Comparison of ENCODE assay signal across 29 mouse cellular contexts in genomic region chr2:32732695-32733094, GRCm38 (mm10). TPM values are rescaled to one million over a fixed set of nuclear protein-coding genes. Genes with fewer than 3 reads are reported as not detected.
DNase-seq lines count a peak whose midpoint lies in the region; ATAC-seq and TF ChIP-seq lines count a peak whose summit lies in the region.
"Had no signal": no experiment of that assay in that cellular context is flagged by ENCODE, and none has a peak within 500 bp of the region (broad histone marks: within the 10 kb centered on the region; RNA-seq: fewer than 3 reads in every experiment).

No protein-coding gene starts in this region.

- no peak overlapping the region for H3K4me2 ChIP-seq in kidney, embryonic 16.5 days (replicated peaks; ENCODE audit: low read depth, low read length)
- no peak overlapping the region for H3K4me2 ChIP-seq in kidney, embryonic 14.5 days (replicated peaks; ENCODE audit: low read depth, low read length)
- no peak overlapping the region for H3K4me2 ChIP-seq in heart, postnatal 0 days (ENCODE audit: low read depth, low read length)
- no peak overlapping the region for H3K4me2 ChIP-seq in midbrain, embryonic 16.5 days (ENCODE audit: low read length)
- H3K4me2 ChIP-seq: hindbrain, embryonic 15.5 days; limb, embryonic 15.5 days; liver, embryonic 15.5 days; midbrain, embryonic 11.5 days; neural tube, embryonic 15.5 days had no signal

- TF ChIP-seq CTCF in heart, postnatal 0 days (IDR thresholded peaks at IDR 0.05; ENCODE audit: low read depth) = no peak

- no peak overlapping the region for H3K9ac ChIP-seq in kidney, embryonic 16.5 days (replicated peaks; ENCODE audit: low read length)
- no peak overlapping the region for H3K9ac ChIP-seq in kidney, embryonic 14.5 days (ENCODE audit: low read depth, low read length)
- no peak overlapping the region for H3K9ac ChIP-seq in heart, postnatal 0 days (replicated peaks; ENCODE audit: low read depth, low read length)
- no peak overlapping the region for H3K9ac ChIP-seq in midbrain, embryonic 16.5 days (ENCODE audit: low read depth, low read length)
- H3K9ac ChIP-seq: hindbrain, embryonic 15.5 days; limb, embryonic 15.5 days; liver, embryonic 15.5 days; neural tube, embryonic 15.5 days had no signal

- peaks cover 7% of the 10 kb centered on the region; the same call in 1 of the 2 replicates for H3K27me3 ChIP-seq in heart, embryonic 10.5 days (ENCODE audit: insufficient read depth, poor library complexity, severe bottlenecking)
- H3K27me3 ChIP-seq in kidney, embryonic 16.5 days (ENCODE audit: insufficient read depth, low read length) = no peaks in the 10 kb centered on the region
- H3K27me3 ChIP-seq in kidney, embryonic 14.5 days (ENCODE audit: control insufficient read depth, insufficient read depth, low read length) = no peaks in the 10 kb centered on the region
- H3K27me3 ChIP-seq in embryonic facial prominence, embryonic 10.5 days (replicated peaks; ENCODE audit: low read depth, poor library complexity, severe bottlenecking) = no peaks in the 10 kb centered on the region
- H3K27me3 ChIP-seq in heart, postnatal 0 days (ENCODE audit: control insufficient read depth, insufficient read depth, low read length) = no peaks in the 10 kb centered on the region
- H3K27me3 ChIP-seq in midbrain, embryonic 16.5 days (ENCODE audit: control insufficient read depth, insufficient read depth, low read depth, low read length) = no peaks in the 10 kb centered on the region
- H3K27me3 ChIP-seq: CH12.LX; hindbrain, embryonic 15.5 days; limb, embryonic 15.5 days; liver, embryonic 15.5 days; neural tube, embryonic 15.5 days; Patski had no signal

- no peak for TF ChIP-seq EP300 in heart, postnatal 0 days (IDR thresholded peaks at IDR 0.05; ENCODE audit: low read depth)

- H3K36me3 ChIP-seq in heart, embryonic 10.5 days = peaks cover 7% of the 10 kb centered on the region; the same call in 1 of the 2 replicates
- H3K36me3 ChIP-seq in kidney, embryonic 16.5 days (ENCODE audit: insufficient read depth, low read length) = no peaks in the 10 kb centered on the region
- H3K36me3 ChIP-seq in kidney, embryonic 14.5 days (ENCODE audit: control insufficient read depth, insufficient read depth, low read length) = 0 out of 2 replicates have a peak, but pooled peaks cover 4% of the 10 kb centered on the region
- peaks cover 5% of the 10 kb centered on the region for H3K36me3 ChIP-seq in embryonic facial prominence, embryonic 10.5 days (replicated peaks)
- no peaks in the 10 kb centered on the region for H3K36me3 ChIP-seq in heart, postnatal 0 days (replicated peaks; ENCODE audit: control insufficient read depth, insufficient read depth, low read length)
- no peaks in the 10 kb centered on the region for H3K36me3 ChIP-seq in midbrain, embryonic 16.5 days (ENCODE audit: control insufficient read depth, insufficient read depth, low read length)
- H3K36me3 ChIP-seq: G1E; hindbrain, embryonic 15.5 days; limb, embryonic 15.5 days; liver, embryonic 15.5 days; neural tube, embryonic 15.5 days had no signal

- intact Hi-C loops in heart, postnatal 10 days (cut with DNase I) = no loop called here

- H3K4me3 ChIP-seq in heart, embryonic 10.5 days = no peak overlapping the region
- H3K4me3 ChIP-seq in kidney, embryonic 16.5 days (ENCODE audit: low read length) = no peak overlapping the region
- no peak overlapping the region for H3K4me3 ChIP-seq in kidney, embryonic 14.5 days (ENCODE audit: low read length)
- no peak overlapping the region for H3K4me3 ChIP-seq in embryonic facial prominence, embryonic 10.5 days
- H3K4me3 ChIP-seq in heart, postnatal 0 days (ENCODE audit: low read depth, low read length) = no peak overlapping the region
- no peak overlapping the region for H3K4me3 ChIP-seq in midbrain, embryonic 16.5 days (ENCODE audit: low read depth, low read length)
- H3K4me3 ChIP-seq: forebrain, embryonic 10.5 days; hindbrain, embryonic 15.5 days; left cerebral cortex, adult 2 months; limb, embryonic 15.5 days; liver, embryonic 15.5 days; neural tube, embryonic 15.5 days had no signal

- DNase-seq in heart, embryonic 10.5 days (ENCODE audit: low spot score) = no peak
- no peak for DNase-seq in heart, postnatal 10 days
- no peak for DNase-seq in embryonic facial prominence, embryonic 10.5 days (ENCODE audit: low spot score)
- no peak for DNase-seq in heart, postnatal 0 days (ENCODE audit: low spot score)
- DNase-seq: B cell, adult 2 months; cerebellum, adult 11-12 months; gastrocnemius, postnatal 36 days; kidney, adult 11 months; layer of hippocampus, adult 9-11 months; lung, postnatal 10 days; right cerebral cortex, adult 18-20 months; right cerebral cortex, postnatal 4 days; thymus, postnatal 14 days had no signal

- 71% methylated on average over 6 of the region's 6 CpGs for WGBS in heart, embryonic 10.5 days
- 71% methylated on average over 6 of the region's 6 CpGs for WGBS in kidney, embryonic 16.5 days
- 83% methylated on average over 6 of the region's 6 CpGs for WGBS in kidney, embryonic 14.5 days
- WGBS in embryonic facial prominence, embryonic 10.5 days = 71% methylated on average over 6 of the region's 6 CpGs
- WGBS in heart, postnatal 0 days = 62% methylated on average over 6 of the region's 6 CpGs
- 72% methylated on average over 6 of the region's 6 CpGs for WGBS in midbrain, embryonic 16.5 days

- no peak for ATAC-seq in kidney, embryonic 16.5 days (ENCODE audit: low FRiP score, low TSS enrichment)
- ATAC-seq in kidney, embryonic 14.5 days (ENCODE audit: low FRiP score, low TSS enrichment) = no peak
- no peak for ATAC-seq in heart, postnatal 0 days (ENCODE audit: insufficient read depth, low read depth)
- no peak for ATAC-seq in midbrain, embryonic 16.5 days
- ATAC-seq: forebrain, embryonic 16.5 days; Patski had no signal

- peaks cover 74% of the 10 kb centered on the region for H3K4me1 ChIP-seq in heart, embryonic 10.5 days
- peaks cover 41% of the 10 kb centered on the region for H3K4me1 ChIP-seq in kidney, embryonic 16.5 days (ENCODE audit: insufficient read depth, low read length)
- H3K4me1 ChIP-seq in kidney, embryonic 14.5 days (ENCODE audit: control insufficient read depth, insufficient read depth, low read length) = peaks cover 26% of the 10 kb centered on the region
- H3K4me1 ChIP-seq in embryonic facial prominence, embryonic 10.5 days = peaks cover 93% of the 10 kb centered on the region
- peaks cover 11% of the 10 kb centered on the region for H3K4me1 ChIP-seq in heart, postnatal 0 days (ENCODE audit: control insufficient read depth, insufficient read depth)
- H3K4me1 ChIP-seq in midbrain, embryonic 16.5 days (ENCODE audit: control insufficient read depth, insufficient read depth, low read length) = no peaks in the 10 kb centered on the region
- H3K4me1 ChIP-seq: hindbrain, embryonic 15.5 days had no signal

- no peaks in the 10 kb centered on the region for H3K9me3 ChIP-seq in heart, embryonic 10.5 days
- H3K9me3 ChIP-seq in kidney, embryonic 16.5 days (ENCODE audit: low read length) = no peaks in the 10 kb centered on the region
- no peaks in the 10 kb centered on the region for H3K9me3 ChIP-seq in kidney, embryonic 14.5 days (ENCODE audit: control insufficient read depth, low read length)
- no peaks in the 10 kb centered on the region for H3K9me3 ChIP-seq in embryonic facial prominence, embryonic 10.5 days
- no peaks in the 10 kb centered on the region for H3K9me3 ChIP-seq in heart, postnatal 0 days (replicated peaks; ENCODE audit: control insufficient read depth, low read length)
- H3K9me3 ChIP-seq in midbrain, embryonic 16.5 days (replicated peaks; ENCODE audit: control insufficient read depth, low read length, poor library complexity, severe bottlenecking) = no peaks in the 10 kb centered on the region
- H3K9me3 ChIP-seq: forebrain, embryonic 10.5 days; G1E; hindbrain, embryonic 15.5 days; limb, embryonic 15.5 days; liver, embryonic 15.5 days; neural tube, embryonic 15.5 days had no signal

- peak overlapping the region; percentile 72; the same call in 1 of the 2 replicates for H3K27ac ChIP-seq in heart, embryonic 10.5 days
- peak overlapping the region; percentile 81; the same call in 1 of the 2 replicates for H3K27ac ChIP-seq in kidney, embryonic 16.5 days (ENCODE audit: low read length)
- no peak overlapping the region for H3K27ac ChIP-seq in kidney, embryonic 14.5 days (ENCODE audit: low read depth, low read length)
- H3K27ac ChIP-seq in embryonic facial prominence, embryonic 10.5 days (replicated peaks) = peak overlapping the region; percentile 82; the same call in 1 of the 2 replicates
- H3K27ac ChIP-seq in heart, postnatal 0 days (ENCODE audit: low read depth) = peak overlapping the region; percentile 87
- no peak overlapping the region for H3K27ac ChIP-seq in midbrain, embryonic 16.5 days (ENCODE audit: low read length)
- H3K27ac ChIP-seq: left cerebral cortex, adult 2 months; liver, embryonic 15.5 days had no signal

RNA-seq across cellular contexts. Expression of gene 6330409D20Rik, which starts 8.1 kb away (rescaled TPM):
- polyA plus RNA-seq in heart, embryonic 10.5 days (2016; fragmentation: Nextera tagmentation; extraction: Ambion mirVana) = 0.28 TPM in 1 of 2 replicates, not detected in the other
- not detected for total RNA-seq in heart, postnatal 10 days (2021)
- 0.16 TPM in 1 of 2 replicates, not detected in the other for polyA plus RNA-seq in kidney, embryonic 16.5 days (2015; fragmentation: Nextera tagmentation; extraction: Ambion mirVana)
- polyA plus RNA-seq in kidney, embryonic 14.5 days (2014; fragmentation: Nextera tagmentation; extraction: Ambion mirVana) = not detected in 2 replicates
- 0.52 and 0.57 TPM in 2 replicates for polyA plus RNA-seq in embryonic facial prominence, embryonic 10.5 days (2016; fragmentation: Nextera tagmentation; extraction: Ambion mirVana)
- total RNA-seq in heart, postnatal 0 days (2014; rRNA removed; ENCODE audit: low replicate concordance) = not detected in 2 replicates
- 0.15 TPM in 1 of 2 replicates, not detected in the other for polyA plus RNA-seq in heart, postnatal 0 days (2015; fragmentation: Nextera tagmentation; extraction: Ambion mirVana)
- polyA plus RNA-seq in midbrain, embryonic 16.5 days (2015; fragmentation: Nextera tagmentation; extraction: Ambion mirVana) = 3.2 and 3.5 TPM in 2 replicates
- total RNA-seq: adrenal gland, adult 18-20 months; CH12.LX; G1E; gastrocnemius, postnatal 36 days had no signal
- polyA plus RNA-seq: G1E; large intestine, adult 2 months; limb, embryonic 15.5 days; liver, embryonic 15.5 days; Patski had no signal

RNA-seq across cellular contexts. Expression of gene Sh2d3c, which starts 11.8 kb away (rescaled TPM):
- 34.8 and 35.4 TPM in 2 replicates for polyA plus RNA-seq in heart, embryonic 10.5 days (2016; fragmentation: Nextera tagmentation; extraction: Ambion mirVana)
- total RNA-seq in heart, postnatal 10 days (2021) = 10 to 100 TPM; 45.3 to 47.1 TPM
- 41.5 and 44.2 TPM in 2 replicates for polyA plus RNA-seq in kidney, embryonic 16.5 days (2015; fragmentation: Nextera tagmentation; extraction: Ambion mirVana)
- polyA plus RNA-seq in kidney, embryonic 14.5 days (2014; fragmentation: Nextera tagmentation; extraction: Ambion mirVana) = 19.8 and 25.4 TPM in 2 replicates
- polyA plus RNA-seq in embryonic facial prominence, embryonic 10.5 days (2016; fragmentation: Nextera tagmentation; extraction: Ambion mirVana) = 27.1 and 27.5 TPM in 2 replicates
- 17.0 and 26.2 TPM in 2 replicates for total RNA-seq in heart, postnatal 0 days (2014; rRNA removed; ENCODE audit: low replicate concordance)
- 22.9 and 24.2 TPM in 2 replicates for polyA plus RNA-seq in heart, postnatal 0 days (2015; fragmentation: Nextera tagmentation; extraction: Ambion mirVana)
- polyA plus RNA-seq in midbrain, embryonic 16.5 days (2015; fragmentation: Nextera tagmentation; extraction: Ambion mirVana) = 51.1 and 59.3 TPM in 2 replicates

RNA-seq across cellular contexts. Expression of gene Cdk9, which starts 19.8 kb away (rescaled TPM):
- polyA plus RNA-seq in heart, embryonic 10.5 days (2016; fragmentation: Nextera tagmentation; extraction: Ambion mirVana) = 89.1 and 115 TPM in 2 replicates
- 10 to 100 TPM; 35.4 to 37.6 TPM for total RNA-seq in heart, postnatal 10 days (2021)
- 113 and 115 TPM in 2 replicates for polyA plus RNA-seq in kidney, embryonic 16.5 days (2015; fragmentation: Nextera tagmentation; extraction: Ambion mirVana)
- polyA plus RNA-seq in kidney, embryonic 14.5 days (2014; fragmentation: Nextera tagmentation; extraction: Ambion mirVana) = 105 and 106 TPM in 2 replicates
- polyA plus RNA-seq in embryonic facial prominence, embryonic 10.5 days (2016; fragmentation: Nextera tagmentation; extraction: Ambion mirVana) = 130 and 135 TPM in 2 replicates
- total RNA-seq in heart, postnatal 0 days (2014; rRNA removed; ENCODE audit: low replicate concordance) = 42.4 and 58.4 TPM in 2 replicates
- polyA plus RNA-seq in heart, postnatal 0 days (2015; fragmentation: Nextera tagmentation; extraction: Ambion mirVana) = 33.1 and 35.5 TPM in 2 replicates
- 61.3 and 67.3 TPM in 2 replicates for polyA plus RNA-seq in midbrain, embryonic 16.5 days (2015; fragmentation: Nextera tagmentation; extraction: Ambion mirVana)

RNA-seq across cellular contexts. Expression of gene Tor2a, which starts 24.3 kb away (rescaled TPM):
- polyA plus RNA-seq in heart, embryonic 10.5 days (2016; fragmentation: Nextera tagmentation; extraction: Ambion mirVana) = 46.2 and 57.2 TPM in 2 replicates
- 10 to 100 TPM; 14.4 to 16.4 TPM for total RNA-seq in heart, postnatal 10 days (2021)
- 79.3 and 82.9 TPM in 2 replicates for polyA plus RNA-seq in kidney, embryonic 16.5 days (2015; fragmentation: Nextera tagmentation; extraction: Ambion mirVana)
- 75.6 and 76.8 TPM in 2 replicates for polyA plus RNA-seq in kidney, embryonic 14.5 days (2014; fragmentation: Nextera tagmentation; extraction: Ambion mirVana)
- 48.9 and 53.5 TPM in 2 replicates for polyA plus RNA-seq in embryonic facial prominence, embryonic 10.5 days (2016; fragmentation: Nextera tagmentation; extraction: Ambion mirVana)
- 34.6 and 65.3 TPM in 2 replicates for total RNA-seq in heart, postnatal 0 days (2014; rRNA removed; ENCODE audit: low replicate concordance)
- polyA plus RNA-seq in heart, postnatal 0 days (2015; fragmentation: Nextera tagmentation; extraction: Ambion mirVana) = 27.5 and 28.5 TPM in 2 replicates
- polyA plus RNA-seq in midbrain, embryonic 16.5 days (2015; fragmentation: Nextera tagmentation; extraction: Ambion mirVana) = 46.9 and 48.5 TPM in 2 replicates

RNA-seq across cellular contexts. Expression of gene Fpgs, which starts 28.8 kb away (rescaled TPM):
- 24.7 and 34.8 TPM in 2 replicates for polyA plus RNA-seq in heart, embryonic 10.5 days (2016; fragmentation: Nextera tagmentation; extraction: Ambion mirVana)
- 10 to 100 TPM in 1 of 2 experiments, 1 to 10 TPM in 1; 9.9 to 11.7 TPM for total RNA-seq in heart, postnatal 10 days (2021)
- 42.3 and 45.1 TPM in 2 replicates for polyA plus RNA-seq in kidney, embryonic 16.5 days (2015; fragmentation: Nextera tagmentation; extraction: Ambion mirVana)
- polyA plus RNA-seq in kidney, embryonic 14.5 days (2014; fragmentation: Nextera tagmentation; extraction: Ambion mirVana) = 27.1 and 33.2 TPM in 2 replicates
- 33.5 and 35.5 TPM in 2 replicates for polyA plus RNA-seq in embryonic facial prominence, embryonic 10.5 days (2016; fragmentation: Nextera tagmentation; extraction: Ambion mirVana)
- total RNA-seq in heart, postnatal 0 days (2014; rRNA removed; ENCODE audit: low replicate concordance) = 13.6 and 14.5 TPM in 2 replicates
- polyA plus RNA-seq in heart, postnatal 0 days (2015; fragmentation: Nextera tagmentation; extraction: Ambion mirVana) = 8.5 and 10.9 TPM in 2 replicates
- polyA plus RNA-seq in midbrain, embryonic 16.5 days (2015; fragmentation: Nextera tagmentation; extraction: Ambion mirVana) = 21.1 and 23.5 TPM in 2 replicates

Comparison
In these comparisons a context has a peak if more than half of its experiments do, and no peak if none do; other contexts are left out.
1. H3K27ac ChIP-seq: peak in heart, embryonic 10.5 days (single experiment), kidney, embryonic 16.5 days (single experiment), embryonic facial prominence, embryonic 10.5 days (single experiment) and heart, postnatal 0 days (single experiment); none in kidney, embryonic 14.5 days (single experiment) and midbrain, embryonic 16.5 days (single experiment).